Mouse (Mus musculus) stomach, postnatal 0 days (tissue): ENCODE measurements around the gene Strn4. TPM values are rescaled to one million over a fixed set of nuclear protein-coding genes. Genes with fewer than 3 reads are reported as not detected.

Experiments used
- ATAC-seq: fragments of 200-750 bp; cut with Nextera tagmentation; 2 replicates; pipeline ENCODE4 v1.8.0; 2017; ENCODE audit not compliant: low FRiP score, low TSS enrichment
- DNase-seq: peaks from one replicate; pipeline ENCODE4 v3.0.0-alpha.2; 2016; ENCODE audit warnings: low spot score
- H3K27ac ChIP-seq: fragments of 300-500 bp; sonication (generic); replicated peaks from 2 replicates; pipeline ENCODE4 v1.5.1; 2014; ENCODE audit warnings: mild to moderate bottlenecking, control low read depth
- H3K27me3 ChIP-seq: fragments of 300-500 bp; sonication (generic); 2 replicates; pipeline ENCODE4 v1.6.1; 2014; ENCODE audit warnings: low read length; ENCODE audit not compliant: control insufficient read depth, insufficient read depth
- H3K36me3 ChIP-seq: fragments of 300-500 bp; sonication (generic); 2 replicates; pipeline ENCODE4 v1.6.1; 2014; ENCODE audit warnings: low read length, mixed read lengths; ENCODE audit not compliant: control insufficient read depth, insufficient read depth
- H3K4me1 ChIP-seq: fragments of 300-500 bp; sonication (generic); replicated peaks from 2 replicates; pipeline ENCODE4 v1.6.1; 2014; ENCODE audit warnings: antibody characterized with exemption; ENCODE audit not compliant: control insufficient read depth, insufficient read depth
- H3K4me2 ChIP-seq: fragments of 300-500 bp; sonication (generic); replicated peaks from 2 replicates; pipeline ENCODE4 v1.6.1; 2014; ENCODE audit warnings: low read depth, mild to moderate bottlenecking, control low read depth, moderate library complexity
- H3K4me3 ChIP-seq: fragments of 300-500 bp; sonication (generic); 2 replicates; pipeline ENCODE4 v1.5.1; 2014; ENCODE audit warnings: low read depth, low read length, control low read depth
- H3K9ac ChIP-seq: fragments of 300-500 bp; sonication (generic); 2 replicates; pipeline ENCODE4 v1.6.1; 2014; ENCODE audit warnings: mild to moderate bottlenecking, low read length, control low read depth, mixed read lengths
- H3K9me3 ChIP-seq: fragments of 300-500 bp; sonication (generic); 2 replicates; pipeline ENCODE4 v1.6.1; 2016; ENCODE audit warnings: low read length; ENCODE audit not compliant: control insufficient read depth
- CTCF ChIP-seq: IDR thresholded peaks from 2 replicates; pipeline ENCODE4 v1.5.1; 2016; ENCODE audit warnings: antibody characterized with exemption, low read depth, mild to moderate bottlenecking, moderate library complexity
- EP300 ChIP-seq: optimal IDR thresholded peaks from 2 replicates; pipeline ENCODE3; 2016; ENCODE audit warnings: antibody characterized with exemption
- WGBS: fragments of 180-500 bp; shearing (Covaris S2); extraction: QIAGEN DNeasy Blood & Tissue Kit; methylation state at CpG from one replicate; pipeline ENCODE4 v1.1.7; 2014; 5-methylcytosine and 5-hydroxymethylcytosine counted together
- polyA plus RNA-seq: library from polyadenylated mRNA; unstranded; fragments of >200 nt; fragmentation: Nextera tagmentation; extraction: Ambion mirVana; gene quantifications from 2 replicates; pipeline ENCODE4 v1.2.1, GENCODE M21; 2015

The Strn4 gene
- polyA plus RNA-seq, 1 experiment from 2014 or later, result 45.1 TPM

GRCm38 (mm10) chr7:16873392-16873791 is 57.7 kb downstream of the Strn4 start:
- 84% methylated on average over 4 of the region's 4 CpGs for WGBS
- H3K4me3 ChIP-seq, result no peak overlapping the region
- no peaks in the 10 kb centered on the region for H3K27me3 ChIP-seq
- DNase-seq (no peak), ATAC-seq (no peak)
- H3K36me3 ChIP-seq, result peaks cover 4% of the 10 kb centered on the region; the same call in 1 of the 2 replicates
- H3K9me3 ChIP-seq, result no peaks in the 10 kb centered on the region
- H3K27ac ChIP-seq, result no peak overlapping the region
- H3K9ac ChIP-seq, result no peak overlapping the region
- no peak overlapping the region for H3K4me2 ChIP-seq
- TF ChIP-seq CTCF, result peak; percentile 40
- TF ChIP-seq EP300, result no peak
- H3K4me1 ChIP-seq, result no peaks in the 10 kb centered on the region

GRCm38 (mm10) chr7:16874190-16874589 is 58.5 kb downstream of the Strn4 start:
- H3K4me3 ChIP-seq, result peak overlapping the region; percentile 17; the same call in 1 of the 2 replicates
- DNase-seq, result peak; percentile 78
- WGBS, result 3% methylated on average over 17 of the region's 17 CpGs
- H3K4me1 ChIP-seq, result no peaks in the 10 kb centered on the region
- no peaks in the 10 kb centered on the region for H3K27me3 ChIP-seq
- peaks cover 3% of the 10 kb centered on the region; the same call in 1 of the 2 replicates for H3K36me3 ChIP-seq
- H3K4me2 ChIP-seq, result peak overlapping the region; percentile 32
- no peak overlapping the region for H3K9ac ChIP-seq
- ATAC-seq, result no peak
- peak overlapping the region; percentile 90 for H3K27ac ChIP-seq
- no peaks in the 10 kb centered on the region for H3K9me3 ChIP-seq
- TF ChIP-seq CTCF, result peak; percentile 98
- no peak for TF ChIP-seq EP300

GRCm38 (mm10) chr7:16874756-16875309 is 59.1 kb downstream of the Strn4 start:
- no peak overlapping the region for H3K9ac ChIP-seq
- no peaks in the 10 kb centered on the region for H3K4me1 ChIP-seq
- DNase-seq (peak; percentile 99), ATAC-seq (peak; percentile 97)
- peak overlapping the region; percentile 70 for H3K4me3 ChIP-seq
- no peaks in the 10 kb centered on the region for H3K27me3 ChIP-seq
- WGBS, result under 1% methylated on average over 32 of the region's 33 CpGs
- peak; percentile 61 for TF ChIP-seq CTCF
- TF ChIP-seq EP300, result no peak
- peaks cover 3% of the 10 kb centered on the region; the same call in 1 of the 2 replicates for H3K36me3 ChIP-seq
- no peaks in the 10 kb centered on the region for H3K9me3 ChIP-seq
- peak overlapping the region; percentile 77 for H3K4me2 ChIP-seq
- peak overlapping the region; percentile 90 for H3K27ac ChIP-seq

GRCm38 (mm10) chr7:16875310-16875325 is 59.4 kb downstream of the Strn4 start, which contains the start of gene Dact3:
Dact3 (plus strand) TSS chr7:16875317.
- Histone ChIP-seq H3K27me3 (no peaks in the 10 kb centered on the region), H3K4me1 (no peaks in the 10 kb centered on the region), H3K4me2 (peak within 1 kb of the TSS; percentile 77), H3K36me3 (no peaks in the 10 kb centered on the region; the same call in 1 of the 2 replicates), H3K4me3 (peak within 1 kb of the TSS; percentile 70), H3K9ac (peak within 1 kb of the TSS; percentile 81), H3K27ac (peak within 1 kb of the TSS; percentile 90), H3K9me3 (no peaks in the 10 kb centered on the region)
- TF ChIP-seq CTCF, result no peak
- no peak for TF ChIP-seq EP300
- 0% methylated on average over 1 of the region's 1 CpGs for WGBS
- ATAC-seq, result no peak
- DNase-seq, result no peak

- H3K4me3 ChIP-seq, result peak overlapping the region; percentile 70
- peak overlapping the region; percentile 81 for H3K9ac ChIP-seq
- H3K27me3 ChIP-seq, result no peaks in the 10 kb centered on the region
- ATAC-seq (peak; percentile 33), DNase-seq (no peak)
- H3K36me3 ChIP-seq, result no peaks in the 10 kb centered on the region
- H3K4me2 ChIP-seq, result peak overlapping the region; percentile 77
- H3K9me3 ChIP-seq, result no peaks in the 10 kb centered on the region
- H3K27ac ChIP-seq, result peak overlapping the region; percentile 82
- TF ChIP-seq EP300 (no peak), CTCF (no peak)
- peaks cover under 1% of the 10 kb centered on the region; the same call in 1 of the 2 replicates for H3K4me1 ChIP-seq
- WGBS, result 0% methylated on average over 39 of the region's 42 CpGs
Measured at GRCm38 (mm10) chr7:16875326-16875725, 59.6 kb downstream of the Strn4 start.

GRCm38 (mm10) chr7:16876006-16876405 is 60.3 kb downstream of the Strn4 start:
- WGBS, result 14% methylated on average over 11 of the region's 11 CpGs
- TF ChIP-seq EP300 (no peak), CTCF (no peak)
- DNase-seq (no peak), ATAC-seq (no peak)
- no peaks in the 10 kb centered on the region for H3K27me3 ChIP-seq
- no peaks in the 10 kb centered on the region for H3K36me3 ChIP-seq
- H3K9me3 ChIP-seq, result no peaks in the 10 kb centered on the region
- H3K4me2 ChIP-seq, result peak overlapping the region; percentile 77
- H3K27ac ChIP-seq, result peak overlapping the region; percentile 53
- H3K4me3 ChIP-seq, result peak overlapping the region; percentile 70
- peaks cover 3% of the 10 kb centered on the region; the same call in 1 of the 2 replicates for H3K4me1 ChIP-seq
- H3K9ac ChIP-seq, result peak overlapping the region; percentile 81
